Mouse (Mus musculus): Measurements from ENCODE around the gene Pnpla7. TPM values are rescaled to one million over a fixed set of nuclear protein-coding genes. Genes with fewer than 3 reads are reported as not detected.
A peak's percentile ranks its signal among the peaks of the same experiment; 100 is the strongest.
"Not testable (repeated sequence)": the region's sequence is repeated elsewhere in the genome, so short reads cannot be mapped to it uniquely, and the experiment has no call there.

Pnpla7 gene
- total and polyA plus RNA-seq, 3 experiments: 18.5 to 26.1 (median 23.4) TPM

- H3K9ac ChIP-seq (ENCODE audit: insufficient read depth, low read depth); H3K79me2 ChIP-seq (replicated peaks; ENCODE audit: control insufficient read depth, extremely low read depth, insufficient read depth, poor library complexity, severe bottlenecking); H3K27ac ChIP-seq (ENCODE audit: insufficient read depth, low read depth); in situ Hi-C loops (cut with MboI; ENCODE audit: low pct_ligation_motif_present, low pct_unique_long_range_greater_than_20kb, low sequenced_read_pairs); dilution Hi-C loops (cut with MboI; ENCODE audit: extremely low pct_ligation_motif_present, extremely low pct_unique_long_range_greater_than_20kb, low sequenced_read_pairs); H3K4me2 ChIP-seq (ENCODE audit: insufficient read depth, low read depth, poor library complexity, severe bottlenecking); H3K4me1 ChIP-seq (ENCODE audit: control insufficient read depth in 1 of 2, insufficient read depth in 2 of 2); H3K9me3 ChIP-seq (replicated peaks; ENCODE audit: low read length); H3K36me3 ChIP-seq (replicated peaks in 1 of 2; ENCODE audit: control insufficient read depth in 1 of 2, insufficient read depth in 1 of 2, low read length in 1 of 2); H3K4me3 ChIP-seq (replicated peaks in 1 of 3; ENCODE audit: low read depth in 2 of 3, low read length in 2 of 3, poor library complexity in 1 of 3): not testable (repeated sequence)
- peaks cover 11% of the 10 kb centered on the region for H3K27me3 ChIP-seq (replicated peaks)
- TF ChIP-seq RAD21 (IDR thresholded peaks at IDR 0.05; ENCODE audit: low read depth, low read length) (peak; percentile 52), SMC3 (IDR thresholded peaks at IDR 0.05; ENCODE audit: low read depth, low read length) (peak; percentile 26; the same call in 1 of the 2 replicates), CTCF (conservative IDR thresholded peaks at IDR 0.05 in 1 of 2, IDR thresholded peaks at IDR 0.05 in 1 of 2; ENCODE audit: low read depth in 2 of 2, low read length in 2 of 2) (peak in 1 of 2 experiments; percentile 63; a peak in 2 of 4 replicates)
- DNase-seq (ENCODE audit: extremely low read depth): peak; percentile 53
Measured at GRCm38 (mm10) chr2:24944304-24944703, 31.5 kb upstream of the Pnpla7 start.

- dilution Hi-C loops (cut with MboI; ENCODE audit: extremely low pct_ligation_motif_present, extremely low pct_unique_long_range_greater_than_20kb, low sequenced_read_pairs): no loop called here
- Histone ChIP-seq H3K36me3 (replicated peaks in 1 of 2; ENCODE audit: control insufficient read depth in 1 of 2, insufficient read depth in 1 of 2, low read length in 1 of 2) (peaks cover 21 to 31% of the 10 kb centered on the region in 2 experiments), H3K4me1 (ENCODE audit: control insufficient read depth in 1 of 2, insufficient read depth in 2 of 2) (peaks cover 4 to 36% of the 10 kb centered on the region in 2 experiments; a peak in 3 of 4 replicates), H3K27me3 (replicated peaks) (peaks cover 5% of the 10 kb centered on the region), H3K79me2 (replicated peaks; ENCODE audit: control insufficient read depth, extremely low read depth, insufficient read depth, poor library complexity, severe bottlenecking) (peaks cover 22% of the 10 kb centered on the region), H3K4me3 (replicated peaks in 1 of 3; ENCODE audit: low read depth in 2 of 3, low read length in 2 of 3, poor library complexity in 1 of 3) (peak within 1 kb of the TSS; percentile 57 to 97 (median 85)), H3K27ac (ENCODE audit: insufficient read depth, low read depth) (0 out of 2 replicates have a peak within 1 kb of the TSS, but pooled peaks have one; percentile 16), H3K9me3 (replicated peaks; ENCODE audit: low read length) (no peaks in the 10 kb centered on the region), H3K4me2 (ENCODE audit: insufficient read depth, low read depth, poor library complexity, severe bottlenecking) (peak within 1 kb of the TSS; percentile 73), H3K9ac (ENCODE audit: insufficient read depth, low read depth) (peak within 1 kb of the TSS; percentile 91)
- in situ Hi-C loops (cut with MboI; ENCODE audit: low pct_ligation_motif_present, low pct_unique_long_range_greater_than_20kb, low sequenced_read_pairs): no loop called here
- DNase-seq (ENCODE audit: extremely low read depth): peak; percentile 94
- peak; percentile 74; the same call in 1 of the 2 replicates for TF ChIP-seq KAT2A (IDR thresholded peaks at IDR 0.05; ENCODE audit: insufficient replicate concordance, low read length)
- no peak for TF ChIP-seq RAD21 (IDR thresholded peaks at IDR 0.05; ENCODE audit: low read depth, low read length)
- peak; percentile 79 for TF ChIP-seq ZMIZ1 (IDR thresholded peaks at IDR 0.05; ENCODE audit: low read depth, low read length)
- TF ChIP-seq JUN (IDR thresholded peaks at IDR 0.05; ENCODE audit: insufficient read depth, low read depth, low read length): no peak
- TF ChIP-seq TCF12 (IDR thresholded peaks at IDR 0.05; ENCODE audit: low read depth, low read length): peak; percentile 80
- TF ChIP-seq USF2 (conservative IDR thresholded peaks at IDR 0.05; ENCODE audit: low read depth, low read length): no peak
- no peak for TF ChIP-seq GABPA (IDR thresholded peaks at IDR 0.05; ENCODE audit: insufficient replicate concordance, low read depth, low read length)
- 0 out of 2 replicates have a peak, but pooled peaks have one; percentile 23 for TF ChIP-seq TBP (conservative IDR thresholded peaks at IDR 0.05; ENCODE audit: low read depth, low read length)
- no peak for TF ChIP-seq IRF4 (IDR thresholded peaks at IDR 0.05; ENCODE audit: low read depth, low read length)
- no peak for TF ChIP-seq ETS1 (conservative IDR thresholded peaks at IDR 0.05; ENCODE audit: low read depth, low read length)
- TF ChIP-seq MXI1 (IDR thresholded peaks at IDR 0.05; ENCODE audit: low read depth, low read length): peak; percentile 92
- peak; percentile 92 for TF ChIP-seq CHD2 (IDR thresholded peaks at IDR 0.05; ENCODE audit: low read length)
- no peak for TF ChIP-seq ZNF384 (IDR thresholded peaks at IDR 0.05; ENCODE audit: low read depth, low read length)
- peak; percentile 69; the same call in 1 of the 2 replicates for TF ChIP-seq MAZ (IDR thresholded peaks at IDR 0.05; ENCODE audit: low read depth, low read length)
- TF ChIP-seq POLR2AphosphoS2 (IDR thresholded peaks at IDR 0.05; ENCODE audit: low read depth, low read length): no peak
- TF ChIP-seq ZC3H11A (IDR thresholded peaks at IDR 0.05; ENCODE audit: low read depth, low read length): no peak
- no peak for TF ChIP-seq USF1 (IDR thresholded peaks at IDR 0.05; ENCODE audit: low read depth, low read length)
- TF ChIP-seq ZKSCAN1 (IDR thresholded peaks at IDR 0.05; ENCODE audit: borderline replicate concordance, low read depth, low read length): peak; percentile 45; the same call in 1 of the 2 replicates
- TF ChIP-seq MEF2A (IDR thresholded peaks at IDR 0.05; ENCODE audit: borderline replicate concordance, low read depth, low read length): peak; percentile 39; the same call in 1 of the 2 replicates
- no peak for TF ChIP-seq PAX5 (IDR thresholded peaks at IDR 0.05; ENCODE audit: low read length)
- TF ChIP-seq EP300 (IDR thresholded peaks at IDR 0.05; ENCODE audit: low read length): no peak
- TF ChIP-seq MAFK (IDR thresholded peaks at IDR 0.05; ENCODE audit: insufficient replicate concordance, low read length): no peak
- TF ChIP-seq SMC3 (IDR thresholded peaks at IDR 0.05; ENCODE audit: low read depth, low read length): no peak
- no peak for TF ChIP-seq CTCF (conservative IDR thresholded peaks at IDR 0.05 in 1 of 2, IDR thresholded peaks at IDR 0.05 in 1 of 2; ENCODE audit: low read depth in 2 of 2, low read length in 2 of 2)
- TF ChIP-seq UBTF (IDR thresholded peaks at IDR 0.05; ENCODE audit: low read depth, low read length): no peak
- TF ChIP-seq JUND (conservative IDR thresholded peaks at IDR 0.05; ENCODE audit: low read depth, low read length): no peak
- TF ChIP-seq RCOR1 (conservative IDR thresholded peaks at IDR 0.05; ENCODE audit: low read depth, low read length): no peak
- TF ChIP-seq SIN3A (IDR thresholded peaks at IDR 0.05; ENCODE audit: low read length): peak; percentile 94
- TF ChIP-seq BHLHE40 (IDR thresholded peaks at IDR 0.05; ENCODE audit: low read depth, low read length): peak; percentile 39; the same call in 1 of the 2 replicates
- TF ChIP-seq MAX (IDR thresholded peaks at IDR 0.05; ENCODE audit: low read length): no peak
Measured at GRCm38 (mm10) chr2:24949421-24950188, 26.2 kb upstream of the Pnpla7 start, which contains the start of gene Zmynd19. Gene Zmynd19 (plus strand): TSS chr2:24949792.
